Mouse (Mus musculus): ENCODE results near the gene Daw1.

Gene Daw1

DNA sequence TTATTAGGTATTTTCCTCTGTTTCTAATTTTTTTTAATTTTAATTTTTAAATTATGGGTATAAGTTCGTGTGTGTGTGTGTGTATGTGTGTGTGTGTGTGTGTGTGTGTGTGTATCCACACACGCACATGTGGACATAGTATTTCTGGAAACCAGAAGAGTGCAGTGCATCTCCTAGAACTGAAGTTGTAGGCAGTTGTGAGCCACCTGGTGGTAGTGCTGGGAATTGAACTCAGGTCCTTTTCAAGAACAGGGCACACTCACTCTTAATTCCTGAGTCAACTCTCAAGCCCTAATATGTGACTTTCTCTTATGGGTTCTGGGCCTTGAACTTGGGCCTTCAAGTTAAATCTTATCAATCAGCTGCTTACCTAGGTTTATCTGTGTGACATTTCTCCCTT is 27.6 kb downstream of the Daw1 start:
- DNase-seq (ENCODE audit: low spot score): peak; percentile 77

DNA sequence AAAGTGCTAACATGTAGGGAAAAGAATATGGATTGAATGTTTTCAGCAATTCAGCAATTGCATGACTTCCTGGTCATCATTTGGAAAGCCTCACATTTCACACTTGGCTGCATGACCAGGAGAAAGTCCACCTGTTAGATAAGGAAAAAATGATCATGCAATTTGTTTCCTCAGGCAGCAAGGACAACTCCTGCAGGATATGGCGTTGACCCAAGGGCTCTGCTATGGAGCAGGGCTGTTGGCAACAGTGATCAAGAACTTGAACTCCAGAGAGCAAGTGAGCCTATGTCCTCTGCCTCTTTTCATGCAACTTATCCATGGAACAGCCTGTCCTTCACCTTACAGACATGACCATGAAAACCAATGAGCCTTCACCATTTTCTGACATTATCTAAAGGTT is 50.4 kb downstream of the Daw1 start:
- DNase-seq (ENCODE audit: low spot score): no peak

DNA sequence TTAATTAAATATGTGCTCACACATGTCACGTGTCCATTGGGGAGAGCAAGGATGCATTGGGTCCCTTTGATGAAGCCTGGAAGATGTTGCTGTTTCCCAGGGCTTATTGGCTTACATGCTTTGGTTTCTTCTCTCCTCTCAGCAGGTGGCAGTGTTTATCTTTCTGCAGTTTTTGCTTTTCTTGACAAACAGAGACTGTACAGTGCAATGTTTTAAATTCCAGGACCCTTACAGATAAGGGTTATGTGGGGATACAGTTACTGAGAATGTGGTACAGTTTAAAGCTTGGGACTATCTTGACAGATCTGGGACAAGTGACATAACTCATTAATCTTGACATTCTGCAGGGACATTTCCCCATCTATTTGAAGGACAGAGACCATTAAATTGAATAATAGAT is 58.7 kb downstream of the Daw1 start:
- DNase-seq (ENCODE audit: low spot score): no peak

DNA sequence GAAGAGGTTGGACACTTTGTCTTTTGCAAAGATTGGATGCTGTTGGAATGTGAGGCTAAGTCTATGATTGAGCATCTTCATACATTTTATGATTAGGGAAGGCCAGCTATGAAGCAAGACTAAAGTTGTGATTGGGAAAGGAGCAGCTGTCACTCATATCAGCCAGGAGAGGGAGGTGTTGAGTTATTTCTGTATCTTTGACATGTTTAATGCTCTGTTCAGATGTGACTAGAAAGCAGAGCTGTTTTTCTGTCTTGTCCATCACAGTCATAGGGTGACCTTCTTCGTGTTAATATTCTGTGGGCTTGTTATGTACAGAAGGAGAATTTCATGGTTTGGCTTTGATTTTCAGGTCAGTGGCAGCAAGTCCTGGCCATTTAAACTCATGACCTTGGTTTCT is 63.5 kb downstream of the Daw1 start:
- no peak for DNase-seq (ENCODE audit: low spot score)

DNA sequence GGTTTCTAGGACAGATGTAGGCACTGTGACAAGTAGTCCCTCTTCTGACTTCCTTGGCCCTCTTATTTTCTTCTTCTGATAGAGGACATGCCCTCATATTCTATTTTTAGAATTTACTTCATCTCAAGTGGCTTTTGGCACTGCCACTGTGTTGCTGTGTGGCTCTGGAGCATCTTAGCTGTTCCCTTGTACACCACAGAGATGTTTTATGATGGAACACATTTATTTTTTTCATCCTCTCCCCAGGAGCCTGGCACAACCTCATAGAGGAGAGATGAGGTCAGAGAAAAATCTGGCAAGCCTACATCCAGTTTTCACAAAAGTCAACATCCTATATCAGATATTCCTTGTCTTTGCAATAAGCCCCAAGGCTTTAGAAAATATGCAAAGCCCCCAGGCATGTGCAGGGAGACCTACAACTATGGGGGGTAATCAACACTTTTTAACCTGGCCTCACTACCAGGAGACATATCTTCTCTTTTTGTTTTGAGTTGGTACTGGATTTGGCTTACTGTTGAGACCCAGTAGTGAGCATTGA is 64.9 kb downstream of the Daw1 start:
- no peak for DNase-seq (ENCODE audit: low spot score)

DNA sequence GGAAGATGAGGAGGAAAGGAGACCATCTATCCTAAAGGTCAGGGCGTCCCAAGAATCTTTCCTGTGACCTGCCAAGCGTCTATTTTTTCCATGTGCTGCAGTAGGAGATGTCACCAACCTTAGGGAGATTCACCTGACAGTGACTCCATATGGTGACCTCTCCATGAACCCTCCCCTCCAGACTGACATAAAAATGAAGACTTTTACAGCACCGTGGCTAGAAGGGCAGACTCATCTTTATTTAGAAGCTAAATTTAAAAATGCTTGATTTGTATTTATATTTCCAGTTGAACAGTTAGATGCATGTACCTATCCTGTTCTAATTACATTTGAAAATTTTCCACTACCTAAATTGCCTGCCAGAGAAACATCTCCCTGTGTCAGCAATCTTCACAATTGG is 68.4 kb downstream of the Daw1 start:
- no peak for DNase-seq (ENCODE audit: low spot score)

DNA sequence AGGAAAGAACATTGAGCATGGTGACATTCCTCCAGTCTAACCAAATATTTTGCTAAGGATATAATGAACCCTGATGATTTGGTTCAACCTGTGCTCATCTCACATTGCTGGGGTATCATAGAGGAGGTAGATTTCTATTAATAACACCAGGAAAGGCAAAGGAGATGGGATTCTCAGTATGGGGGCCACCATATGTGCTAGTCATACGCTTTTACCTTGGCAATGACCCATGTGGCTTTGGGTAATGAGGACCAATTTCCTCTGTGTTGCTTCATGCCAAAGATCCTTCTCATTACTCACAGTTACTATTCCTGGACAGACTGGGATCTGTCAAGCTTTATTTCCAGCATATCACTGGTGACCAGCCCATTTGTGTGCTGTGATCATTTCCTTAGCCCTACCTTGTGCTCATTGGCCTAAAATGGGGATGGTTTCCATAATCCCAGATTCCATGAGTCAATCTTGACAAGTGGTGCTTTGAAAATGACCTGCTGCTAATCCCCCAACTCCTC is 88.7 kb downstream of the Daw1 start:
- DNase-seq (ENCODE audit: low spot score): no peak

DNA sequence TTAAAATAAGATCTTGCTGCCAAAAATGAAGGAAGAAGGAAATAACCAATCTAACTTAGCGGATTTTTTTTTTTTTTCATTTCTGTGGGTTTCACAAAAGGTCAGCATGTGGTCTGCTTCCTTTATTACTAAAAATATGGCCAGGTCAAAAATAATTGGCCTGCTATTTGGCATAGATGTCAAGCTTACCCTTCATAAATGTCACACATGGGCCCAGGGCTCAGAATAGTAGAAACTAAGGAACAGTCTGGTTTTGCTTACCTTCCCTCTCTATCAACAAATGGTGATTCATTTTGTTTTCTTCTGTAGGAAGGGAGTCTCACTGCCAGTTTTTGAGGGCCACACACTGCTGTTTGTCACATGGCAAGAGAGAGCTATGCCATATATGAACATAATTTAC is 92.2 kb downstream of the Daw1 start:
- no peak for DNase-seq (ENCODE audit: low spot score)

Data from testis, postnatal 10 days (tissue).